Mouse (Mus musculus) forebrain, postnatal 0 days (tissue): ENCODE measurements around the gene Hapln4. TPM values are rescaled to one million over a fixed set of nuclear protein-coding genes. Genes with fewer than 3 reads are reported as not detected.

ENCODE experiments used
- ATAC-seq: fragments of 200-750 bp; cut with Nextera tagmentation; 2 replicates; pipeline ENCODE4 v1.8.0; 2017; ENCODE audit warnings: mild to moderate bottlenecking, moderate library complexity
- DNase-seq: peaks from one replicate; pipeline ENCODE4 v3.0.0-alpha.2; 2015
- H3K27ac ChIP-seq: fragments of 300-500 bp; sonication (generic); 2 replicates; pipeline ENCODE4 v1.5.1; 2014; ENCODE audit warnings: low read depth, mild to moderate bottlenecking, antibody characterized with exemption, low read length, moderate library complexity, mixed read lengths
- H3K27me3 ChIP-seq: fragments of 300-500 bp; sonication (generic); 2 replicates; pipeline ENCODE4 v1.6.1; 2014; ENCODE audit warnings: mild to moderate bottlenecking, low read length, mixed read lengths; ENCODE audit not compliant: insufficient read depth
- H3K36me3 ChIP-seq: fragments of 300-500 bp; sonication (generic); 2 replicates; pipeline ENCODE4 v1.6.1; 2014; ENCODE audit warnings: mild to moderate bottlenecking, moderate library complexity; ENCODE audit not compliant: insufficient read depth
- H3K4me1 ChIP-seq: fragments of 300-500 bp; sonication (generic); 2 replicates; pipeline ENCODE4 v1.6.1; 2014; ENCODE audit warnings: antibody characterized with exemption; ENCODE audit not compliant: insufficient read depth
- H3K4me2 ChIP-seq: fragments of 300-500 bp; sonication (generic); 2 replicates; pipeline ENCODE4 v1.6.1; 2014; ENCODE audit warnings: low read depth, mild to moderate bottlenecking, moderate library complexity
- H3K4me3 ChIP-seq: fragments of 300-500 bp; sonication (generic); 2 replicates; pipeline ENCODE4 v1.5.1; 2014; ENCODE audit warnings: low read depth, low read length, mixed read lengths
- H3K9ac ChIP-seq: fragments of 300-500 bp; sonication (generic); 2 replicates; pipeline ENCODE4 v1.6.1; 2014; ENCODE audit warnings: mild to moderate bottlenecking
- H3K9me3 ChIP-seq: fragments of 300-500 bp; sonication (generic); 2 replicates; pipeline ENCODE4 v1.6.1; 2016; ENCODE audit warnings: low read length
- CTCF ChIP-seq: sonication (generic); IDR thresholded peaks from 2 replicates; pipeline ENCODE4 v1.5.1; 2016; ENCODE audit warnings: antibody characterized with exemption, control low read depth, low read depth
- WGBS: fragments of 180-500 bp; shearing (Covaris S2); extraction: QIAGEN DNeasy Blood & Tissue Kit; methylation state at CpG from one replicate; pipeline ENCODE4 v1.1.7; 2014; 5-methylcytosine and 5-hydroxymethylcytosine counted together
- polyA plus RNA-seq: library from polyadenylated mRNA; unstranded; fragments of >200 nt; fragmentation: Nextera tagmentation; extraction: Ambion mirVana; gene quantifications from 2 replicates; pipeline ENCODE4 v1.2.1, GENCODE M21; 2015
- total RNA-seq: library from RNA; depleted of rRNA; stranded (reverse); fragments of >200 nt; gene quantifications from 2 replicates; pipeline ENCODE4 v1.2.3, GENCODE M21; 2014

Gene Hapln4
- total and polyA plus RNA-seq, 2 experiments from 2014 or later: 0.48 to 0.71 TPM

DNA sequence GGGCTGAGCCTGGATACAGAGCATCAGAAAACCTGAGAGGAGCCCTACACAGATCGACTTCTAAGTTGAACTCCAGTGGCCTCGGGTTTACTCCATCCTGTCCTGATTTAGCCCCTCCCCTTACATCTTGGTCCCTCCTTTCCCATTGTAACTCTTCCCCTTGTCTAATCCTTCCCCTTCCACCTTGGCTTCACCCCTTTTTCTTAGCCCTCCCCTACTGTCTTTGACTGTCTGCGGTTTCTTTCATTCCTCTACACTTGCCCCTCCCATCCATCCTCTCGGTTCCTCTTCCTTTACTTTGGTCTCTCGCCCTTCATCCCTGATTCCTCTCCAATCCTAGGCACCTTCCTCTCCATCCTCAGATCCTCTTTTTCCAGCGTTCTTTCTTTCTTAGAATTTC is 31.2 kb downstream of the Hapln4 start:
- DNase-seq (no peak), ATAC-seq (no peak)
- H3K27ac ChIP-seq: no peak overlapping the region
- TF ChIP-seq CTCF: no peak
- H3K36me3 ChIP-seq: peaks cover 71% of the 10 kb centered on the region
- H3K4me3 ChIP-seq: no peak overlapping the region
- no peaks in the 10 kb centered on the region for H3K9me3 ChIP-seq
- peaks cover 13% of the 10 kb centered on the region; the same call in 1 of the 2 replicates for H3K4me1 ChIP-seq
- no peaks in the 10 kb centered on the region for H3K27me3 ChIP-seq
- H3K9ac ChIP-seq: no peak overlapping the region
- H3K4me2 ChIP-seq: no peak overlapping the region
- 34% methylated on average over 6 of the region's 6 CpGs for WGBS

GRCm38 (mm10) chr8:70114892-70115291 is 31.6 kb downstream of the Hapln4 start:
- no peak overlapping the region for H3K9ac ChIP-seq
- ATAC-seq: no peak
- no peak overlapping the region for H3K27ac ChIP-seq
- WGBS: 67% methylated on average over 13 of the region's 13 CpGs
- no peaks in the 10 kb centered on the region for H3K27me3 ChIP-seq
- H3K4me2 ChIP-seq: no peak overlapping the region
- H3K4me1 ChIP-seq: peaks cover 13% of the 10 kb centered on the region; the same call in 1 of the 2 replicates
- H3K36me3 ChIP-seq: peaks cover 67% of the 10 kb centered on the region
- H3K9me3 ChIP-seq: no peaks in the 10 kb centered on the region
- TF ChIP-seq CTCF: no peak
- no peak overlapping the region for H3K4me3 ChIP-seq
- no peak for DNase-seq

GRCm38 (mm10) chr8:70117611-70118010 is 34.4 kb downstream of the Hapln4 start:
- Histone ChIP-seq H3K4me3 (peak overlapping the region; percentile 65; the same call in 1 of the 2 replicates), H3K4me1 (peaks cover 13% of the 10 kb centered on the region; the same call in 1 of the 2 replicates), H3K9me3 (no peaks in the 10 kb centered on the region), H3K36me3 (peaks cover 39% of the 10 kb centered on the region), H3K27ac (peak overlapping the region; percentile 29), H3K27me3 (no peaks in the 10 kb centered on the region), H3K4me2 (peak overlapping the region; percentile 79), H3K9ac (peak overlapping the region; percentile 39; the same call in 1 of the 2 replicates)
- DNase-seq (no peak), ATAC-seq (no peak)
- 7% methylated on average over 9 of the region's 9 CpGs for WGBS
- no peak for TF ChIP-seq CTCF

- ATAC-seq: peak; percentile 93
- peak; percentile 90 for DNase-seq
- peaks cover 27% of the 10 kb centered on the region for H3K36me3 ChIP-seq
- WGBS: 2% methylated on average over 17 of the region's 17 CpGs
- no peaks in the 10 kb centered on the region for H3K27me3 ChIP-seq
- peak; percentile 61 for TF ChIP-seq CTCF
- peak overlapping the region; percentile 81 for H3K9ac ChIP-seq
- H3K9me3 ChIP-seq: no peaks in the 10 kb centered on the region
- H3K4me2 ChIP-seq: peak overlapping the region; percentile 79
- H3K4me1 ChIP-seq: peaks cover 13% of the 10 kb centered on the region; the same call in 1 of the 2 replicates
- H3K27ac ChIP-seq: peak overlapping the region; percentile 98
- peak overlapping the region; percentile 65 for H3K4me3 ChIP-seq
Observed at GRCm38 (mm10) chr8:70118726-70119700, 35.8 kb downstream of the Hapln4 start.

- peaks cover 13% of the 10 kb centered on the region; the same call in 1 of the 2 replicates for H3K4me1 ChIP-seq
- no peaks in the 10 kb centered on the region for H3K27me3 ChIP-seq
- H3K4me2 ChIP-seq: peak within 1 kb of the TSS; percentile 79
- WGBS: 5% methylated on average over 19 of the region's 19 CpGs
- peak; percentile 95 for DNase-seq
- H3K27ac ChIP-seq: peak within 1 kb of the TSS; percentile 98
- H3K9me3 ChIP-seq: no peaks in the 10 kb centered on the region
- peak within 1 kb of the TSS; percentile 65 for H3K4me3 ChIP-seq
- peak within 1 kb of the TSS; percentile 81 for H3K9ac ChIP-seq
- TF ChIP-seq CTCF: no peak
- ATAC-seq: peak; percentile 40
- peaks cover 11% of the 10 kb centered on the region for H3K36me3 ChIP-seq
Observed at GRCm38 (mm10) chr8:70120667-70121066, 37.4 kb downstream of the Hapln4 start, which contains the start of gene Ncan. Ncan (minus strand) TSS chr8:70120873.

DNA sequence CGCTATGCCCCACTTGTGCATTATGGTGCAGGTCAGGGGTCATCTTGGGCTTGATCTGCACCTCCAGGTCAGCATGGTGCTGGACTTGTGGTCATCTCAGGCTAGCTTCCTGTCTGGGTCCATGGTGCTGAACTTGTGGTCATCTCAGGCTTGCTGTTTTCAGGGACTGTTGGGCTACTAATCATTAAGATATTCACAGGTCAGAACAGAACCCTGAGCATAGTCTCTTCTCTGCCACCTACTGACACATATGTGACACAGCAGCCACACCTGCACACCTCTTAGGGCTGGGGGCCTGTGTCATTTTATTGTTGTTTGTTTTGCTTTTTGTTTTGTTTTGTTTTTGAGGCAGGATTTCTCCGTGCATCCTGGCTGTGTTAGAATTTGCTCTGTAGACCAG is 39.6 kb downstream of the Hapln4 start:
- Histone ChIP-seq H3K4me1 (peaks cover 2% of the 10 kb centered on the region; the same call in 1 of the 2 replicates), H3K27ac (no peak overlapping the region), H3K9me3 (no peaks in the 10 kb centered on the region), H3K9ac (no peak overlapping the region), H3K36me3 (no peaks in the 10 kb centered on the region), H3K4me2 (no peak overlapping the region), H3K4me3 (no peak overlapping the region), H3K27me3 (no peaks in the 10 kb centered on the region)
- TF ChIP-seq CTCF: peak; percentile 53
- DNase-seq: no peak
- ATAC-seq: no peak
- 54% methylated on average over 2 of the region's 2 CpGs for WGBS

- H3K4me3 ChIP-seq: no peak overlapping the region
- H3K36me3 ChIP-seq: no peaks in the 10 kb centered on the region
- H3K4me2 ChIP-seq: no peak overlapping the region
- no peak overlapping the region for H3K9ac ChIP-seq
- no peaks in the 10 kb centered on the region for H3K27me3 ChIP-seq
- H3K27ac ChIP-seq: no peak overlapping the region
- 69% methylated on average over 8 of the region's 8 CpGs for WGBS
- ATAC-seq (no peak), DNase-seq (no peak)
- H3K9me3 ChIP-seq: no peaks in the 10 kb centered on the region
- TF ChIP-seq CTCF: no peak
- H3K4me1 ChIP-seq: no peaks in the 10 kb centered on the region
Observed at GRCm38 (mm10) chr8:70124992-70125391, 41.7 kb downstream of the Hapln4 start.
